Mouse (Mus musculus): Measurements from ENCODE around the gene Mdga2.

DNA sequence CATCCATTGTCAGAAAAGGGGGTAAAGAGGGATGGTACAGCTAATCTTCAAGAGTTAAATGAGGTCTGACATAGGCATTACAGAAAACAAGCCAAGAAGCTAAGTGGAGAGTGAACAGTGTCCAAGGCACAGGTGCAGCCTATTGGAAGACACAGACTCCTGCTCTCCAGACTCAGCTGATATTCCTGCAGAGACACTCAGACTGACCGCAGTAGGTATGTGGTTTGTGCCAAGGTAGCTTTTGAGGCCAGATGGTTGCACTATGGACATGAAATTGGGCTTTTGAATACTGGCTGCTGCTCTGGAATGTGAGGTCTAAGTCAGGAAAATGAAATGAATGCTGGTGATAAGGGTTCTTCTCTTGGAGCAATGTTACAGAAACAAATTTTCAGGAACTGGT is 44.2 kb downstream of the Mdga2 start:
- no peak for TF ChIP-seq CTCF (IDR thresholded peaks at IDR 0.05; ENCODE audit: control insufficient read depth, insufficient read depth, insufficient read length)
- TF ChIP-seq USF1 (IDR thresholded peaks at IDR 0.05; ENCODE audit: low read depth) = no peak
- no peak for TF ChIP-seq FOSL1 (IDR thresholded peaks at IDR 0.05; ENCODE audit: insufficient read depth, low read length, poor library complexity, severe bottlenecking)
- no peak for TF ChIP-seq MYOD1 (IDR thresholded peaks at IDR 0.05; ENCODE audit: control insufficient read depth, insufficient read length, low read depth)
- no peak for TF ChIP-seq MYOG (IDR thresholded peaks at IDR 0.05; ENCODE audit: control insufficient read depth, extremely low read depth, insufficient read length)
